Mouse (Mus musculus): Measurements from ENCODE around the gene Sh2d1a. TPM values are rescaled to one million over a fixed set of nuclear protein-coding genes. Genes with fewer than 3 reads are reported as not detected.

The Sh2d1a gene
- total RNA-seq (2014; rRNA removed; ENCODE audit: low replicate concordance), result 1.0 TPM in 1 of 2 replicates, not detected in the other
- polyA plus RNA-seq (2015; fragmentation: Nextera tagmentation; extraction: Ambion mirVana), result 0.22 and 0.30 TPM in 2 replicates

- WGBS, result 72% methylated on average over 13 of the region's 13 CpGs
- H3K4me3 ChIP-seq (ENCODE audit: low read depth, low read length), result peak within 1 kb of the TSS; percentile 8; the same call in 1 of the 2 replicates
Measured at GRCm38 (mm10) chrX:42502291-42503043, at the start of gene Sh2d1a. Sh2d1a (plus strand) TSS chrX:42502453.

GRCm38 (mm10) chrX:42453001-42453400 is 49.3 kb upstream of the Sh2d1a start:
- Histone ChIP-seq H3K9me3 (replicated peaks; ENCODE audit: control insufficient read depth, low read length) (no peaks in the 10 kb centered on the region), H3K4me1 (ENCODE audit: control insufficient read depth, insufficient read depth) (no peaks in the 10 kb centered on the region), H3K9ac (replicated peaks; ENCODE audit: low read depth, low read length) (no peak overlapping the region), H3K4me2 (ENCODE audit: low read depth, low read length) (no peak overlapping the region), H3K36me3 (replicated peaks; ENCODE audit: control insufficient read depth, insufficient read depth, low read length) (no peaks in the 10 kb centered on the region), H3K4me3 (ENCODE audit: low read depth, low read length) (no peak overlapping the region), H3K27me3 (ENCODE audit: control insufficient read depth, insufficient read depth, low read length) (no peaks in the 10 kb centered on the region), H3K27ac (ENCODE audit: low read depth) (no peak overlapping the region)
- 80% methylated on average over 1 of the region's 1 CpGs for WGBS
- no peak for TF ChIP-seq EP300 (IDR thresholded peaks at IDR 0.05; ENCODE audit: low read depth)
- no peak for ATAC-seq (ENCODE audit: insufficient read depth, low read depth)
- DNase-seq (ENCODE audit: low spot score), result no peak

More at GRCm38 (mm10) chrX:42502291-42503043, at the start of gene Sh2d1a:
- TF ChIP-seq CTCF (IDR thresholded peaks at IDR 0.05; ENCODE audit: low read depth), result no peak
- TF ChIP-seq EP300 (IDR thresholded peaks at IDR 0.05; ENCODE audit: low read depth), result no peak
- Histone ChIP-seq H3K9me3 (replicated peaks; ENCODE audit: control insufficient read depth, low read length) (no peaks in the 10 kb centered on the region), H3K36me3 (replicated peaks; ENCODE audit: control insufficient read depth, insufficient read depth, low read length) (no peaks in the 10 kb centered on the region), H3K4me1 (ENCODE audit: control insufficient read depth, insufficient read depth) (no peaks in the 10 kb centered on the region), H3K27ac (ENCODE audit: low read depth) (no peak within 1 kb of the TSS), H3K27me3 (ENCODE audit: control insufficient read depth, insufficient read depth, low read length) (no peaks in the 10 kb centered on the region), H3K9ac (replicated peaks; ENCODE audit: low read depth, low read length) (no peak within 1 kb of the TSS), H3K4me2 (ENCODE audit: low read depth, low read length) (no peak within 1 kb of the TSS)
- ATAC-seq (ENCODE audit: insufficient read depth, low read depth) (no peak), DNase-seq (ENCODE audit: low spot score) (no peak)

- Histone ChIP-seq H3K4me1 (ENCODE audit: control insufficient read depth, insufficient read depth) (no peaks in the 10 kb centered on the region), H3K27me3 (ENCODE audit: control insufficient read depth, insufficient read depth, low read length) (no peaks in the 10 kb centered on the region), H3K4me2 (ENCODE audit: low read depth, low read length) (no peak overlapping the region), H3K9ac (replicated peaks; ENCODE audit: low read depth, low read length) (no peak overlapping the region), H3K4me3 (ENCODE audit: low read depth, low read length) (no peak overlapping the region), H3K36me3 (replicated peaks; ENCODE audit: control insufficient read depth, insufficient read depth, low read length) (no peaks in the 10 kb centered on the region), H3K27ac (ENCODE audit: low read depth) (no peak overlapping the region), H3K9me3 (replicated peaks; ENCODE audit: control insufficient read depth, low read length) (no peaks in the 10 kb centered on the region)
- no peak for DNase-seq (ENCODE audit: low spot score)
- TF ChIP-seq EP300 (IDR thresholded peaks at IDR 0.05; ENCODE audit: low read depth) (no peak), CTCF (IDR thresholded peaks at IDR 0.05; ENCODE audit: low read depth) (no peak)
- WGBS, result 60% methylated on average over 7 of the region's 7 CpGs
- no peak for ATAC-seq (ENCODE audit: insufficient read depth, low read depth)
Measured at GRCm38 (mm10) chrX:42454533-42454932, 47.7 kb upstream of the Sh2d1a start.

GRCm38 (mm10) chrX:42489446-42489845 is 12.8 kb upstream of the Sh2d1a start, which contains the start of gene Tex13c2:
Tex13c2 (plus strand) TSS chrX:42489691.
- no peaks in the 10 kb centered on the region for H3K4me1 ChIP-seq (ENCODE audit: control insufficient read depth, insufficient read depth)
- WGBS, result 89% methylated on average over 16 of the region's 16 CpGs
- no peak for TF ChIP-seq CTCF (IDR thresholded peaks at IDR 0.05; ENCODE audit: low read depth)
- TF ChIP-seq EP300 (IDR thresholded peaks at IDR 0.05; ENCODE audit: low read depth), result no peak
- no peak within 1 kb of the TSS for H3K4me3 ChIP-seq (ENCODE audit: low read depth, low read length)
- no peak within 1 kb of the TSS for H3K27ac ChIP-seq (ENCODE audit: low read depth)
- no peak within 1 kb of the TSS for H3K9ac ChIP-seq (replicated peaks; ENCODE audit: low read depth, low read length)
- ATAC-seq (ENCODE audit: insufficient read depth, low read depth) (no peak), DNase-seq (ENCODE audit: low spot score) (no peak)
- H3K9me3 ChIP-seq (replicated peaks; ENCODE audit: control insufficient read depth, low read length), result no peaks in the 10 kb centered on the region
- H3K36me3 ChIP-seq (replicated peaks; ENCODE audit: control insufficient read depth, insufficient read depth, low read length), result no peaks in the 10 kb centered on the region
- no peaks in the 10 kb centered on the region for H3K27me3 ChIP-seq (ENCODE audit: control insufficient read depth, insufficient read depth, low read length)
- no peak within 1 kb of the TSS for H3K4me2 ChIP-seq (ENCODE audit: low read depth, low read length)

- H3K27ac ChIP-seq (ENCODE audit: low read depth), result no peak overlapping the region
- H3K4me1 ChIP-seq (ENCODE audit: control insufficient read depth, insufficient read depth), result no peaks in the 10 kb centered on the region
- no peaks in the 10 kb centered on the region for H3K9me3 ChIP-seq (replicated peaks; ENCODE audit: control insufficient read depth, low read length)
Measured at GRCm38 (mm10) chrX:42490336-42490735, 11.9 kb upstream of the Sh2d1a start.

More at GRCm38 (mm10) chrX:42490336-42490735, 11.9 kb upstream of the Sh2d1a start:
- ATAC-seq (ENCODE audit: insufficient read depth, low read depth) (no peak), DNase-seq (ENCODE audit: low spot score) (no peak)
- Histone ChIP-seq H3K4me2 (ENCODE audit: low read depth, low read length) (no peak overlapping the region), H3K9ac (replicated peaks; ENCODE audit: low read depth, low read length) (no peak overlapping the region), H3K36me3 (replicated peaks; ENCODE audit: control insufficient read depth, insufficient read depth, low read length) (no peaks in the 10 kb centered on the region), H3K4me3 (ENCODE audit: low read depth, low read length) (no peak overlapping the region), H3K27me3 (ENCODE audit: control insufficient read depth, insufficient read depth, low read length) (no peaks in the 10 kb centered on the region)
- 84% methylated on average over 8 of the region's 8 CpGs for WGBS
- no peak for TF ChIP-seq CTCF (IDR thresholded peaks at IDR 0.05; ENCODE audit: low read depth)
- no peak for TF ChIP-seq EP300 (IDR thresholded peaks at IDR 0.05; ENCODE audit: low read depth)

All from heart, postnatal 0 days (tissue).